In the genomic region with DNA sequence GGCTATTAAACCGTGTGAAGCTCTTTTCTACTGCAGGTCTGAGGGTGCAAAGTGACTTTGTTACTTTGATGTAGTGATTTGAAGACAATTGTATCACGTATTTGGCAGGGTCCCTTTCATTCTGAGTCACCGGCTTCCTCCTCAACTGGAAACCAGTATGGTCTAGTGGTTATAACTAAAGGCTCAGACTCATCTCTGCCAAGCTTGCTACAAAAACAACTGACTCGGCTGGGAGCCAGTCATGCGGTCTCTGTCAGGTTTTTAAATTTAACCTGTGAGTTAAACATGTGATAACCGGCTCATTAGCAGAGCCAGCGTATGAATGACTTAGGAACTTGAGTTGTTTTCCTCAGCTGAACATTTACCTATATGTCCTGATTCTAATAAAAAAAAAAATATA, we compare ENCODE assay signal across 1 mouse cellular context.
TF ChIP-seq lines count a peak whose summit lies in the region.

No protein-coding gene starts in this region.

TF ChIP-seq in CH12.LX, 34 proteins besides CTCF, POLR2A, EP300 and RAD21 (continued from another document):
- no peak for TF ChIP-seq TBP (conservative IDR thresholded peaks at IDR 0.05; ENCODE audit: low read depth, low read length)
- TF ChIP-seq BHLHE40 (IDR thresholded peaks at IDR 0.05; ENCODE audit: low read depth, low read length): peak; percentile 95
- TF ChIP-seq JUND (conservative IDR thresholded peaks at IDR 0.05; ENCODE audit: low read depth, low read length): peak; percentile 92
- TF ChIP-seq MAX (IDR thresholded peaks at IDR 0.05; ENCODE audit: low read length): no peak; the same call in none of the 2 replicates
- TF ChIP-seq MYC (IDR thresholded peaks at IDR 0.05; ENCODE audit: low read depth, low read length): peak; percentile 73; the same call in 1 of the 2 replicates
- no peak for TF ChIP-seq NRF1 (IDR thresholded peaks at IDR 0.05; ENCODE audit: low read depth, low read length)
- no peak for TF ChIP-seq CHD1 (IDR thresholded peaks at IDR 0.05; ENCODE audit: low read depth, low read length)
- TF ChIP-seq PAX5 (IDR thresholded peaks at IDR 0.05; ENCODE audit: low read length): no peak
- peak; percentile 37; the same call in 1 of the 2 replicates for TF ChIP-seq MAFK (IDR thresholded peaks at IDR 0.05; ENCODE audit: insufficient replicate concordance, low read length)
- TF ChIP-seq TCF12 (IDR thresholded peaks at IDR 0.05; ENCODE audit: low read depth, low read length): 0 out of 2 replicates have a peak, but pooled peaks have one; percentile 41
- peak; percentile 80 for TF ChIP-seq JUN (IDR thresholded peaks at IDR 0.05; ENCODE audit: insufficient read depth, low read depth, low read length)
- peak; percentile 91 for TF ChIP-seq MEF2A (IDR thresholded peaks at IDR 0.05; ENCODE audit: borderline replicate concordance, low read depth, low read length)
- no peak for TF ChIP-seq KAT2A (IDR thresholded peaks at IDR 0.05; ENCODE audit: insufficient replicate concordance, low read length)
- TF ChIP-seq ELF1 (IDR thresholded peaks at IDR 0.05; ENCODE audit: low read depth, low read length): no peak
TF ChIP-seq in CH12.LX: peak in this region for 11.
